Mouse (Mus musculus): ENCODE data around the gene Gas2l1.
"Not testable (repeated sequence)": the region's sequence is repeated elsewhere in the genome, so short reads cannot be mapped to it uniquely, and the experiment has no call there.

The Gas2l1 gene

GRCm38 (mm10) chr11:5065056-5065821 lies at the start of gene Gas2l1:
Gas2l1 (minus strand) TSS chr11:5065327.
- DNase-seq, result peak; percentile 95

GRCm38 (mm10) chr11:5113645-5114044 lies 48.5 kb upstream of the Gas2l1 start:
- no peak for DNase-seq

GRCm38 (mm10) chr11:5109441-5109840 lies 44.3 kb upstream of the Gas2l1 start:
- no peak for DNase-seq

- DNase-seq, result no peak
Observed at GRCm38 (mm10) chr11:5103986-5104509, 38.9 kb upstream of the Gas2l1 start.

GRCm38 (mm10) chr11:5102384-5102783 lies 37.3 kb upstream of the Gas2l1 start:
- DNase-seq, result no peak

- DNase-seq, result no peak
Observed at GRCm38 (mm10) chr11:5101641-5102040, 36.5 kb upstream of the Gas2l1 start.

- DNase-seq, result no peak
Observed at GRCm38 (mm10) chr11:5100801-5101200, 35.7 kb upstream of the Gas2l1 start.

- peak; percentile 25 for DNase-seq
Observed at GRCm38 (mm10) chr11:5100283-5100682, 35.2 kb upstream of the Gas2l1 start.

- peak; percentile 92 for DNase-seq
Observed at GRCm38 (mm10) chr11:5099576-5100183, 34.6 kb upstream of the Gas2l1 start.

GRCm38 (mm10) chr11:5098736-5099542 lies 33.8 kb upstream of the Gas2l1 start, which contains the start of the genes Rhbdd3 and Ewsr1:
Rhbdd3 (plus strand) TSS chr11:5098926.
Ewsr1 (minus strand) TSS chr11:5099266.
- peak; percentile 96 for DNase-seq

GRCm38 (mm10) chr11:5098035-5098735 lies 33.1 kb upstream of the Gas2l1 start:
- peak; percentile 41 for DNase-seq

- no peak for DNase-seq
Observed at GRCm38 (mm10) chr11:5096480-5097020, 31.4 kb upstream of the Gas2l1 start.

- DNase-seq, result no peak
Observed at GRCm38 (mm10) chr11:5095877-5096276, 30.8 kb upstream of the Gas2l1 start.

GRCm38 (mm10) chr11:5091706-5092105 lies 26.6 kb upstream of the Gas2l1 start:
- peak; percentile 36 for DNase-seq

GRCm38 (mm10) chr11:5089147-5089546 lies 24.0 kb upstream of the Gas2l1 start:
- no peak for DNase-seq

GRCm38 (mm10) chr11:5076843-5077242 lies 11.7 kb upstream of the Gas2l1 start:
- not testable (repeated sequence) for DNase-seq

- no peak for DNase-seq
Observed at GRCm38 (mm10) chr11:5075760-5076159, 10.6 kb upstream of the Gas2l1 start.

- no peak for DNase-seq
Observed at GRCm38 (mm10) chr11:5074882-5075281, 9.8 kb upstream of the Gas2l1 start.

GRCm38 (mm10) chr11:5068126-5068971 lies 3.2 kb upstream of the Gas2l1 start:
- no peak for DNase-seq

GRCm38 (mm10) chr11:5067063-5067462 lies 1.9 kb upstream of the Gas2l1 start:
- no peak for DNase-seq

All from embryo, embryonic 11 days (tissue).